Mouse (Mus musculus): Measurements from ENCODE around the gene Hist1h2bm.

Gene Hist1h2bm

DNA sequence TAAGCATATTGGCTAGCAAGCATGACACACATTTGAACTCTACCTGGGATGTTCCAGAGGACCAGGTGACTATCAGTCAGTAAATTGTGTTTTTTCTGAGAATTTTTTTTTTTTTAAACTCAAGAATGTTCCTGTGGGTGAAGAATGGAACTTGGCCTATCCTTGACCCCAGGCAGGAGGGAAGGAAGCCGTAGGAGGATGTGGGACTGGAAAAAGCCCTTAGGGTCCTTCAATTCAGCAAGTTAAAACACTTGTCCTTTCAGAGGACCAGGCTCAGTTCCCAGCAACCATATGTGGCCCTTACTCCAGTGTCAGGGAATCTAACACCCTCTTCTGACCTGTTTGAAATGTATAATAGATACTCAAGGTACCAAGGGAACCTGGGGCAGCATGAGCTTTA, 7.7 kb downstream of the Hist1h2bm start:
- DNase-seq: no peak

DNA sequence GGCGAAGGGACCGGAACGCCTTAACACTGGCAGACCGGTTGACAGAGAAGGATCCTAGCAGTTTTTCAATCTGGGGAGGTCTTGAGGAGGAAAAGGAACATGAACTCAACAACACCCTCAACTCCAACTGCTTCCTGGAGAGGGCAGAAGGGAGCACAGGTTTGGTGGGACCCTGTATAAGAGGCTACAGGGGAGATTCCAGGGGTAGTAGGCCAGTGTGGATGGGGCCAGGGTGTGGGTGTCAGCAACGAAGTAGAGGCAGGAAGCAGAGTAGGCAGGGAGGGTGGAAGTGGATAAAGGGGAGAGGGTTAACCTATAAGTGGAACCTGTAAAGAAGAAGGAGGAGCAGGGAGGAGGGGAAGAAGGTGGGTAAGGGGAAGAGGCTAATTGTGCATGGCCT, 11.6 kb downstream of the Hist1h2bm start:
- no peak for DNase-seq

DNA sequence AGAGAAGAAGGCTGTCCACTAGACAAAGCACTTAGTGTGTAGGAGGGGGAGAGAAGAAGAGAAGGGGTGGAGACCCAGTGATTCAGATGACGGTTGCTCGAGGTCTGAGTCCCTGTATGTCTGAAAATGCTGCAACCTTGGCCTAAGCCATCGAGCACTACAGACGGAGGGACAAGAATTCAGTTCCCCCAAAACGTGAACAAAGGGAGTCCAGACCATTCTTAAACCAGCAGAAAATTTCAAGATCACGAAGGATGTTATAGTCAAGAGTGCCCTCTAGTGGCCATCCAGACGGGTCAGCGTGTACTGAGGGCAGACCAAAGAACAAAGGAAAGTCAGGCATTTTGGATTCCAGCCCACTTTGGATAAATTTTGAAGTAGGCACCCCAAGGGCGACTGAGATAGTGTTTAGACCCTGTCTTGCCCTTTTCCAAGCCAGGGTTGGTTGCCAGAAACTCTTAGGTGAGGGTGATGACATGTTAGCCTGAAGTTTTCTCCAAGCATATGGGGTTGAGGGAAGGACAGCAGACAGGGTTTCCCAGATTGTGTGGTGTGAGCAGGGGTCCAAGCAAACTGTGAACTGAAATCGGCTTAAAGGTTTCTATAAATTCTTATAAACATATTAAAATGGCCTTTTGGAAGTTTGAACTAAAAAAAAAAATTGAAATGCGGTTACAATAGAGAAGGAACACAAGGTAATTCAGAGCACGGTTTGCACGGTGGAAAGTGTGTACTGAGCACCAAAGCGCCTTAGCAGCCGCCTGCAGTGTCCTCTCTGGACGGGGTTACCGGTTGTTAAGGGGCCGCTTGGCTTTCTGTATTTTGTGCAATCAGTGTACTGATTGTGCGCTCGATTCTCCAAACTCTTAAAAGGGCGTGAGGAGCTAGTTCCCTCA, 12.4 kb downstream of the Hist1h2bm start:
- DNase-seq: peak; percentile 70 to 80

DNA sequence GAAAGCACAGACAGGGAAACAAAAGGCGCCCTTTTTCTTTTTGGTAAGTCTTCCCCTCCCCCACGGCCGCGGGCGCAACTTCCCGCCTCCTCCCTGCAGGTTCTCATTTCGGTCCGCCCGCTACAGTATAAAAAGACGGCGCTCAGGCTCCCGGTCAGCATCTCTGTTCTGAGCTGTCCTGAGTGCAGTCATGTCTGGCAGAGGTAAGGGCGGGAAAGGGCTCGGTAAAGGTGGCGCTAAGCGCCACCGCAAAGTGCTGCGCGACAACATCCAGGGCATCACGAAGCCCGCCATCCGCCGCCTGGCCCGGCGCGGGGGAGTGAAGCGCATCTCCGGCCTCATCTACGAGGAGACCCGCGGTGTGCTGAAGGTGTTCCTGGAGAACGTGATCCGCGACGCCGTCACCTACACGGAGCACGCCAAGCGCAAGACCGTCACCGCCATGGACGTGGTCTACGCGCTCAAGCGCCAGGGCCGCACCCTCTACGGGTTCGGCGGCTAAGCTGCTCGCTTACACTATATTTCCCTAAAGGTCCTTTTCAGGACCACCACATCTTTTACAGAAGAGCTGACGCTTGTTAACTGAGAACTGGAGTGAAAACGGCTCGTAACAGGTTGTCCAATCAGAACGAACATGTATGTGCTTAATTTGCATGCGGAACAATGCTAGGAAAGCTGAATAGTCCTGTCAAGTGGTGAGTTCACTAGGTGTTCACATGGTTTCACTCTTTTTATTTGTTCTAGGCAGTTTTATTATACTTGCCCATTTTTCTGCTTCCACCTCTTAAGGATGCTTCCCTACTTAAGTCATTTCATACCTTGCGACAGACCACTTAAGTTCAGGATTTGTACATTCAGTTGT, 13.3 kb downstream of the Hist1h2bm start, which contains the start of gene Hist1h4j:
Hist1h4j (plus strand) TSS at position 159 of the 862 bp plus-strand sequence.
- DNase-seq: peak; percentile 80 to 84

DNA sequence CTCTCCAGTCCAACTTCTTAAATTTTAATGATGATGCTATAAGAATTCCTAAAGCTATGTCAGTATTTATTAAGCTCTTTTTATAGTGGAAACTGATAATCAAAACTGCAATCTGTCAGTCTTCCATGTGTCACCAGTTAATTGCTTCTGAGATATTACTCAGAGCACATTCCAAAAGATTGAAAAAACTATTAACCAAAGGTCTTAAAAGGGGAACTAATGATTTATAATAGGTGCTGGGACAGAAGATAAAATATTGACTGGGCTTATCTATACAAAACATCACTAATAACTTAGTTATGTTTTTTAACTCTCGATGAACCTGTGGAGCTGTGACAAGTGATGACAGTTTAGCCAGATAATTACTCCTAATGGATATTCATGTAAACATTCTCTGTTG, 23.2 kb downstream of the Hist1h2bm start:
- DNase-seq: no peak

DNA sequence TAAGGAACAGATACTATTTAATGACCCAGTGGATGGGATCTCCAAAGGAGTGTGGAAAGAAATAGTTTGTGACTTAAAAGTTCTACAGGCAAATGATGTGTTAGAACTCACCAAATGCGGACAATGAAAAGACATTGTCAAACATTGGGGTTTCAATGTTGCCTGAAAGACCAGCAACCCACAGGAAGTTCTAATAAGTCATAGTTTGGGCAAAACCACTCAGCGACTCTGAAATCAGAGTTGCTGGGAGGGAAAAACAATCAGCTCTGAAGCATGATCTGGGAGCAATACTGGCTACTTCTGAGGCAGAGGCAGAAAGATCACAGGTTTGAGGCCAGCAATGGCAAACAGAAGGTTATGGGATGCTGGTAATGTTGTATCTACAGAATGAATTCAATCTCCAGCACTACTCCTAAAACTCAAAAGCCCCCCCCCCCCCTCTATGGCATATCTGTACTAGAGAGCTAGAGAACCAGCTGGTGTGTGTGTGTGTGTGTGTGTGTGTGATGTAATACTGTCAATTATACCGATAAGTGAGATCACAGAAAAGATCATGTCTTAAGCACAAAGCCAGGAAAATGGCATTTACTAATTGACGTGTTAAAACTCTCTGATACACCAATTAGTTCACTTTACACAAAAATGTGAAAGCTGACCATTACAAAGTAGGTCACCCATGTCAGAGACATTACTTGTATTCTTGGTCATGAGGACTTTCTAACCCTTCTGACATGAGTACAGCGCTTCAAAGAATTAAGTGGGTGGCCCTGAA, 27.7 kb downstream of the Hist1h2bm start:
- DNase-seq: no peak

DNA sequence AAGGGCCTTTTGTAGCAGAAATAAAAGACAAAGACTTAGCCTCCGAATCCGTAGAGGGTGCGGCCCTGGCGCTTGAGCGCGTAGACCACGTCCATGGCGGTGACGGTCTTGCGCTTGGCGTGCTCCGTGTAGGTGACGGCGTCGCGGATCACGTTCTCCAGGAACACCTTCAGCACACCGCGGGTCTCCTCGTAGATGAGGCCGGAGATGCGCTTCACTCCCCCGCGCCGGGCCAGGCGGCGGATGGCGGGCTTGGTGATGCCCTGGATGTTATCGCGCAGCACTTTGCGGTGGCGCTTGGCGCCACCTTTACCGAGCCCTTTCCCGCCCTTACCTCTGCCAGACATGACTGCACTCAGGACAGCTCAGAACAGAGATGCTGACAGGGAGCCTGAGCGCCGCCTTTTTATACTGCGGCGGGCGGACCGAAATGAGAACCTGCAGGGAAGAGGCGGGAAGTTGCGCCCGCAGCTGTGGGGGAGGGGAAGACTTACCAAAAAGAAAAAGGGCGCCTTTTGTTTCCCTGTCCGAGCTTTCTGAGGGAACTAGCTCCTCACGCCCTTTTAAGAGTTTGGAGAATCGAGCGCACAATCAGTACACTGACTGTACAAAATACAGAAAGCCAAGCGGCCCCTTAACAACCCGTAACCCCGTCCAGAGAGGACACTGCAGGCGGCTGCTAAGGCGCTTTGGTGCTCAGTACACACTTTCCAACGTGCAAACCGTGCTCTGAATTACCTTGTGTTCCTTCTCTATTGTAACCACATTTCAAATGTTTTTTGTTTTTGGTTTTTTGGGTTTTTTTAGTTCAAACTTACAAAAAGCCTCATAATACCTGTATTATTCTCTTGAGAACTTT, 28.5 kb downstream of the Hist1h2bm start, which contains the start of gene Hist1h4k:
Hist1h4k (minus strand) TSS at position 347 of the 859 bp plus-strand sequence.
- DNase-seq: peak; percentile 95

DNA sequence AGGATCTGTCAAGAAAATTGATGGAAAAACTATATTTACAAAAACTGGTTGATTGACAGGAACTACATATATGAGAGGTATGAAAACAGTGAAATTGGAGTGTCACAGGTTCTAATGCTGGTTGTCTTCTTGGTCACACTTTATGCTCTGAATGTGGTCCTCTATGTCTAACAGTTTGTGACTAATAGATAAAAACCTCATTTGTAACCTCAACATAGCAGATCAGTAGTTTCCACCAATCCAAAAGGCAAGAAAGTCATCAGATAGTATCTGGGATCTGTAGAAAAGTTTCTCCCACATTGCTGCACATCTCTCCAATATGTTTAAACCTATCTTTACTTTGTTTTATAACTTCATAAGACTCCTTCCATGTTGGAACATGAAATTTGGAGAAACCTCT, 29.6 kb downstream of the Hist1h2bm start:
- no peak for DNase-seq

DNA sequence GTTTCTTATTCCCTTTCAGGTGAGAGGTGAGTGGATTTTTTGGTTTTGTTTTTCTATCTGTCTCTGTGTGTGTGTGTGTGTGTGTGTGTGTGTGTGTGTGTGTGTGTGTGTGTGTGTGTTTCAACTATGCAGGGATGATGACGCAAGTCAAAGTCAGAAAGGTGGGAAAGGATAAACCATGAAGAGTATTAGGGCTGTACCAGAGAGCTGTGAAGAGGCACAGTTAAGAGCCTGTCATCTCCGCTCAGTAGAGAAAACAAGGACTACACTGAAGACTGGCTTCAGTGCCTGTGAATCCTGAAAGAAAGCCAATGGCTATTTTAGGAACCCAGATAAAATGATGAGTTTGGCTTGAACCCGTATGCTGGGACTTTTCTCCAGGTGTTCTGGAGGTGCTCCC, 30.0 kb downstream of the Hist1h2bm start:
- DNase-seq: no peak

DNA sequence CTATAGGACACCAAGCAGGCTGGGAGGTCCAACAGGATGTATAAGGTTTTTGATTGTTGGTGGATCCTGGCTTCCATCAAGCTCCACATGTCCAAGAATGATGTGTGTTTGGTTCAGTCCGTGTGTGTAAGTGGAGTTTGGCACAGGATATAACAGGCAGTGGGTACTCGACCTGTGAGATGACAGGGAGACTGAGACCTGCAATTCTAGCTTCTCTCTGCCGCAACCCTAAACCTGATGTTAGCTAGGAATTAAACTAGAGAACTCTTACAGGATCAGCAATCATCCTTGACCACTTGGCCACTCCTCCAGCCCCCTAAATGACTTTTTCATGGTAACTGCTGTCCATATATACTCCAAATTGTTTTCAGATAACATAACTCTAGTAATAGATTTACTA, 30.5 kb downstream of the Hist1h2bm start:
- DNase-seq: no peak

DNA sequence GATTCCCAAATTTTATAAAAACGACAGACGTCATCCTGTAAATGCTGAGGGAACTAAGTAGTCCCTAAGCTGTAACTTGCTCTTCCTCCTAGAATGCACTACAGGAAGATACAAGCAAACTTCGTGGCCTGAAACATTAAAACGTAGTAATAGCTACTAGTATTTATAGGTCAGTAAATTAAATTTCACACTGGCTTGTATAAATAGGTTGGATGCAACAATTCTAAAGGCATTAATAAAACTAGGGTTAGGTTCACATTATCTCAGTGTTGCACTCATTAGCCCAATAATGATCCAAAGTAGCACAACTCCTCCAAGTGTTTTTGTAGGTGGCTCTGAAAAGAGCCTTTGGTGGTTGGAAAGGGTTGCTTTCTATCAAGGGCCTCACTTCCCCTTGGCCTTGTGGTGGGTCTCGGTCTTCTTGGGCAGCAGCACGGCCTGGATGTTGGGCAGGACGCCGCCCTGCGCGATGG, 31.2 kb downstream of the Hist1h2bm start:
- no peak for DNase-seq

DNA sequence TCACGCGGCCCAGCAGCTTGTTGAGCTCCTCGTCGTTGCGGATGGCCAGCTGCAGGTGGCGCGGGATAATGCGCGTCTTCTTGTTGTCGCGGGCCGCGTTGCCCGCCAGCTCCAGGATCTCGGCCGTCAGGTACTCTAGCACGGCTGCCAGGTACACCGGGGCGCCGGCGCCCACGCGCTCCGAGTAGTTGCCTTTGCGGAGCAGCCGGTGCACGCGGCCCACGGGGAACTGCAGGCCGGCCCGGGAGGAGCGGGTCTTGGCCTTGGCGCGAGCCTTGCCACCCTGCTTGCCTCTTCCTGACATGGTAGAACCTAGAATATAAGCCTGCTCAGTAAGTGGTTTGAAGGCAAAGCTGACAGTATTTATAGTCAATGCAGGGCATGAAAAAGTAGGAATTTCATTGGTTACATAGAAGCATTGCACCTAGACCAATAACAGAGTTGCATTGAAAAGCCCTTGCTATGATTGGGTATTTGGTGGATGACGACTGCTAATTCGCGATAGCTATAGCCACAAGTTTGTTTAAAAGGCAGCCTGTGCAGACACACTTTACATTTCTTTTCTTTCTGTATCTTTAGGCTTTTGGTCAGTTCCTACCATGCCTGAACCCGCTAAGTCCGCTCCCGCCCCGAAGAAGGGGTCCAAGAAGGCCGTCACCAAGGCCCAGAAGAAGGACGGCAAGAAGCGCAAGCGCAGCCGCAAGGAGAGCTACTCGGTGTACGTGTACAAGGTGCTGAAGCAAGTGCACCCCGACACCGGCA, 31.9 kb downstream of the Hist1h2bm start, which contains the start of the genes Hist1h2ak and Hist1h2bn:
Hist1h2ak (minus strand) TSS at position 304 of the 762 bp plus-strand sequence.
Hist1h2bn (plus strand) TSS at position 600 of the 762 bp plus-strand sequence.
- peak; percentile 67 to 70 for DNase-seq

DNA sequence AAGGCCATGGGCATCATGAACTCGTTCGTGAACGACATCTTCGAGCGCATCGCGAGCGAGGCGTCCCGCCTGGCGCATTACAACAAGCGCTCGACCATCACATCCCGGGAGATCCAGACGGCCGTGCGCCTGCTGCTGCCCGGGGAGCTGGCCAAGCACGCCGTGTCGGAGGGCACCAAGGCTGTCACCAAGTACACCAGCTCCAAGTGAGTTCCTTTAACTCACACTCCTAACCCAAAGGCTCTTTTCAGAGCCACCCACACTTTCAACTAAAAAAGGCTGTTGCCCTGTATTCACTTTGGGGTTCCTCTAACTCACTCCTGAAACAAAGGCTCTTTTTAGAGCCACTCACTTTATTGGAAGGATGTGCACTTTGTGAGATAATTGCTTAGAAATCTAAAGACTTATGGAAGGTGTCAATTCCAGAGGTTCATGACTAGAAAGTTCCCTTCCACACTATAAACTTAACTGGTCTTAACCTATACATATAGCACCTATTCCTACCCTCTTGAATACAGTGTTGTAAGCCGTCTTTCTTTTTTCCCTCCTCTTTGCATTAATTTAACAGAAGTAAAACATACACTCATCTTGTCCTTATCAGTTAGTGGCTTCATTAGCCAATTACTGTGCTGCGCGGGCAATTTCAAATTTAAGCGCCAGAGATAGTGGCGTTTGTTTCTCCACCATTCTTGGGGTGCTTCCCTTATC, 32.6 kb downstream of the Hist1h2bm start:
- DNase-seq: peak in 1 of 2 experiments; percentile 42

DNA sequence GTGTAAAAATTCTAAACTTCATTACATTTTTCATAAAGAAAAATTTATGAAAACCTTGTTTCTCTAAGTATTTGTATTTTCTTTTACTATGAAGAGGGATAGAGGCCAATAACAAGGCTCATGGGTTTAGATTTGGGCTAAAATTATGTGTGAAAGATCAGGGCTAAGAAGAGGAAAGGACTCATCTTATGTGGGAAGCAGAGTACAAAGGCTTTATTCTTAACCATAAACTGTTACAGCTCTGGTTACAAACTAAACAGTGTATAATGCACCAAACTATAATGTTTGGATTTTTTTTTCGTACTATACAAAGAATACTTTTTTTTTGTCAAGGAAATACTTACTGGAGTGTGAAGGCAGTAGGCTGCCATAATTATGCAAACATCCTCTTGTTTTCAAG, 33.9 kb downstream of the Hist1h2bm start:
- DNase-seq: no peak

Measured in cerebellum, postnatal 25 days (tissue).